Mouse (Mus musculus) kidney, adult 11 months (tissue): ENCODE data around the gene Gm16451.
"Not testable (repeated sequence)": the region's sequence is repeated elsewhere in the genome, so short reads cannot be mapped to it uniquely, and the experiment has no call there.

ENCODE experiments used
- DNase-seq: peaks from one replicate; pipeline ENCODE4 v3.0.0; 2022

Gm16451 gene

GRCm38 (mm10) chr7:22118145-22118544 lies at the start of gene Gm16451:
TSS of gene Gm16451 (minus strand) at chr7:22118245.
- DNase-seq: not testable (repeated sequence)

GRCm38 (mm10) chr7:22163935-22164334 lies 45.9 kb upstream of the Gm16451 start, which contains the start of gene Vmn1r142:
TSS of gene Vmn1r142 (minus strand) at chr7:22164035.
- not testable (repeated sequence) for DNase-seq

- not testable (repeated sequence) for DNase-seq
Measured at GRCm38 (mm10) chr7:22134641-22135040, 16.6 kb upstream of the Gm16451 start, which contains the start of gene Gm10666. TSS of gene Gm10666 (minus strand) at chr7:22134741.

- DNase-seq: not testable (repeated sequence)
Measured at GRCm38 (mm10) chr7:22068757-22069156, 49.3 kb downstream of the Gm16451 start, which contains the start of gene Vmn1r139. TSS of gene Vmn1r139 (plus strand) at chr7:22069057.
